Mouse (Mus musculus): ENCODE data around the gene E030018B13Rik. TPM values are rescaled to one million over a fixed set of nuclear protein-coding genes. Genes with fewer than 3 reads are reported as not detected.
A peak's percentile ranks its signal among the peaks of the same experiment; 100 is the strongest.

E030018B13Rik gene
- polyA plus RNA-seq, 1 experiment from 2014 or later, result not detected

GRCm38 (mm10) chr7:63924151-63924550, 7.5 kb downstream of the E030018B13Rik start:
- WGBS, result 15% methylated on average over 1 of the region's 1 CpGs
- H3K9ac ChIP-seq, result no peak overlapping the region
- no peaks in the 10 kb centered on the region for H3K36me3 ChIP-seq
- no peak overlapping the region; the same call in 1 of the 2 replicates for H3K4me2 ChIP-seq
- H3K27me3 ChIP-seq, result no peaks in the 10 kb centered on the region
- ATAC-seq (replicated peaks; ENCODE audit: low FRiP score), result no peak
- H3K9me3 ChIP-seq (replicated peaks), result no peaks in the 10 kb centered on the region
- no peak overlapping the region for H3K4me3 ChIP-seq (replicated peaks)
- H3K4me1 ChIP-seq, result peaks cover 54% of the 10 kb centered on the region
- peak overlapping the region; percentile 82 for H3K27ac ChIP-seq

GRCm38 (mm10) chr7:63924747-63925412, 8.2 kb downstream of the E030018B13Rik start:
- Histone ChIP-seq H3K4me1 (peaks cover 47% of the 10 kb centered on the region), H3K9ac (no peak overlapping the region), H3K9me3 (replicated peaks) (no peaks in the 10 kb centered on the region), H3K4me3 (replicated peaks) (no peak overlapping the region), H3K36me3 (no peaks in the 10 kb centered on the region), H3K4me2 (peak overlapping the region; percentile 46), H3K27me3 (no peaks in the 10 kb centered on the region), H3K27ac (peak overlapping the region; percentile 82)
- WGBS, result 17% methylated on average over 6 of the region's 6 CpGs
- ATAC-seq (replicated peaks; ENCODE audit: low FRiP score), result peak; percentile 71

- no peaks in the 10 kb centered on the region for H3K36me3 ChIP-seq
- H3K27me3 ChIP-seq, result no peaks in the 10 kb centered on the region
- H3K4me1 ChIP-seq, result peaks cover 45% of the 10 kb centered on the region
- ATAC-seq (replicated peaks; ENCODE audit: low FRiP score), result peak; percentile 84
- 31% methylated on average over 14 of the region's 14 CpGs for whole genome bisulfite sequencing
- no peak overlapping the region for H3K4me3 ChIP-seq (replicated peaks)
- no peak overlapping the region for H3K9ac ChIP-seq
- H3K27ac ChIP-seq, result peak overlapping the region; percentile 82
- peak overlapping the region; percentile 46 for H3K4me2 ChIP-seq
- H3K9me3 ChIP-seq (replicated peaks), result no peaks in the 10 kb centered on the region
Observed at GRCm38 (mm10) chr7:63925413-63926360, 9.0 kb downstream of the E030018B13Rik start.

- no peak for ATAC-seq (replicated peaks; ENCODE audit: low FRiP score)
- Histone ChIP-seq H3K9me3 (replicated peaks) (no peaks in the 10 kb centered on the region), H3K9ac (no peak overlapping the region), H3K27ac (peak overlapping the region; percentile 82; the same call in 1 of the 2 replicates), H3K27me3 (no peaks in the 10 kb centered on the region), H3K36me3 (no peaks in the 10 kb centered on the region), H3K4me1 (peaks cover 45% of the 10 kb centered on the region), H3K4me3 (replicated peaks) (no peak overlapping the region), H3K4me2 (no peak overlapping the region)
- 85% methylated on average over 3 of the region's 3 CpGs for WGBS
Observed at GRCm38 (mm10) chr7:63926492-63926891, 9.8 kb downstream of the E030018B13Rik start.

- H3K4me3 ChIP-seq (replicated peaks), result no peak overlapping the region
- no peak overlapping the region for H3K4me2 ChIP-seq
- no peaks in the 10 kb centered on the region for H3K27me3 ChIP-seq
- no peak overlapping the region for H3K9ac ChIP-seq
- ATAC-seq (replicated peaks; ENCODE audit: low FRiP score), result no peak
- peaks cover 41% of the 10 kb centered on the region for H3K4me1 ChIP-seq
- no peaks in the 10 kb centered on the region for H3K9me3 ChIP-seq (replicated peaks)
- H3K36me3 ChIP-seq, result no peaks in the 10 kb centered on the region
- 91% methylated on average over 6 of the region's 6 CpGs for WGBS
- H3K27ac ChIP-seq, result no peak overlapping the region
Observed at GRCm38 (mm10) chr7:63927121-63927520, 10.5 kb downstream of the E030018B13Rik start.

- Histone ChIP-seq H3K27me3 (no peaks in the 10 kb centered on the region), H3K27ac (no peak overlapping the region), H3K36me3 (no peaks in the 10 kb centered on the region), H3K4me1 (peaks cover 34% of the 10 kb centered on the region), H3K4me3 (replicated peaks) (no peak overlapping the region), H3K9ac (no peak overlapping the region), H3K9me3 (replicated peaks) (no peaks in the 10 kb centered on the region), H3K4me2 (no peak overlapping the region)
- 81% methylated on average over 4 of the region's 4 CpGs for WGBS
- no peak for ATAC-seq (replicated peaks; ENCODE audit: low FRiP score)
Observed at GRCm38 (mm10) chr7:63929080-63929479, 12.4 kb downstream of the E030018B13Rik start.

- Histone ChIP-seq H3K27me3 (no peaks in the 10 kb centered on the region), H3K36me3 (no peaks in the 10 kb centered on the region), H3K27ac (no peak overlapping the region), H3K9ac (no peak overlapping the region), H3K9me3 (replicated peaks) (no peaks in the 10 kb centered on the region), H3K4me1 (peaks cover 31% of the 10 kb centered on the region), H3K4me2 (no peak overlapping the region), H3K4me3 (replicated peaks) (no peak overlapping the region)
- WGBS, result 90% methylated on average over 3 of the region's 3 CpGs
- no peak for ATAC-seq (replicated peaks; ENCODE audit: low FRiP score)
Observed at GRCm38 (mm10) chr7:63930132-63930531, 13.5 kb downstream of the E030018B13Rik start.

GRCm38 (mm10) chr7:63930766-63931165, 14.1 kb downstream of the E030018B13Rik start:
- H3K9ac ChIP-seq, result no peak overlapping the region
- 77% methylated on average over 5 of the region's 5 CpGs for WGBS
- peaks cover 31% of the 10 kb centered on the region for H3K4me1 ChIP-seq
- ATAC-seq (replicated peaks; ENCODE audit: low FRiP score), result no peak
- H3K9me3 ChIP-seq (replicated peaks), result no peaks in the 10 kb centered on the region
- H3K4me3 ChIP-seq (replicated peaks), result no peak overlapping the region
- H3K27me3 ChIP-seq, result no peaks in the 10 kb centered on the region
- H3K36me3 ChIP-seq, result no peaks in the 10 kb centered on the region
- no peak overlapping the region for H3K4me2 ChIP-seq
- H3K27ac ChIP-seq, result no peak overlapping the region

GRCm38 (mm10) chr7:63932461-63932860, 15.8 kb downstream of the E030018B13Rik start:
- Histone ChIP-seq H3K36me3 (no peaks in the 10 kb centered on the region), H3K9ac (no peak overlapping the region), H3K4me2 (no peak overlapping the region), H3K4me1 (peaks cover 21% of the 10 kb centered on the region), H3K4me3 (replicated peaks) (no peak overlapping the region), H3K9me3 (replicated peaks) (no peaks in the 10 kb centered on the region), H3K27me3 (no peaks in the 10 kb centered on the region), H3K27ac (no peak overlapping the region)
- 85% methylated on average over 3 of the region's 3 CpGs for WGBS
- no peak for ATAC-seq (replicated peaks; ENCODE audit: low FRiP score)

GRCm38 (mm10) chr7:63933905-63934304, 17.2 kb downstream of the E030018B13Rik start:
- no peaks in the 10 kb centered on the region for H3K9me3 ChIP-seq (replicated peaks)
- ATAC-seq (replicated peaks; ENCODE audit: low FRiP score), result no peak
- no peak overlapping the region for H3K4me2 ChIP-seq
- no peaks in the 10 kb centered on the region for H3K27me3 ChIP-seq
- WGBS, result 94% methylated on average over 6 of the region's 6 CpGs
- no peaks in the 10 kb centered on the region for H3K36me3 ChIP-seq
- no peak overlapping the region for H3K4me3 ChIP-seq (replicated peaks)
- no peak overlapping the region for H3K27ac ChIP-seq
- H3K4me1 ChIP-seq, result peaks cover 24% of the 10 kb centered on the region
- H3K9ac ChIP-seq, result no peak overlapping the region

- WGBS, result 55% methylated on average over 1 of the region's 1 CpGs
Observed at GRCm38 (mm10) chr7:63934530-63934929, 17.9 kb downstream of the E030018B13Rik start.

GRCm38 (mm10) chr7:63935809-63936187, 19.1 kb downstream of the E030018B13Rik start:
- Histone ChIP-seq H3K27me3 (no peaks in the 10 kb centered on the region), H3K4me2 (peak overlapping the region; percentile 95), H3K9me3 (replicated peaks) (no peaks in the 10 kb centered on the region), H3K4me3 (replicated peaks) (peak overlapping the region; percentile 85), H3K36me3 (no peaks in the 10 kb centered on the region), H3K4me1 (peaks cover 32% of the 10 kb centered on the region), H3K27ac (peak overlapping the region; percentile 93; the same call in 1 of the 2 replicates), H3K9ac (peak overlapping the region; percentile 79; the same call in 1 of the 2 replicates)
- ATAC-seq (replicated peaks; ENCODE audit: low FRiP score), result no peak
- WGBS, result 22% methylated on average over 8 of the region's 8 CpGs

More at GRCm38 (mm10) chr7:63934530-63934929, 17.9 kb downstream of the E030018B13Rik start:
- no peaks in the 10 kb centered on the region for H3K36me3 ChIP-seq
- no peak overlapping the region for H3K4me2 ChIP-seq
- peaks cover 25% of the 10 kb centered on the region for H3K4me1 ChIP-seq
- no peaks in the 10 kb centered on the region for H3K27me3 ChIP-seq
- H3K27ac ChIP-seq, result no peak overlapping the region
- no peak for ATAC-seq (replicated peaks; ENCODE audit: low FRiP score)
- H3K9me3 ChIP-seq (replicated peaks), result no peaks in the 10 kb centered on the region
- H3K4me3 ChIP-seq (replicated peaks), result no peak overlapping the region
- H3K9ac ChIP-seq, result no peak overlapping the region
